Mouse (Mus musculus) megakaryocyte, adult 5-6 weeks (primary cell): Measurements from ENCODE around the gene Irak1bp1. TPM values are rescaled to one million over a fixed set of nuclear protein-coding genes. Genes with fewer than 3 reads are reported as not detected.

ENCODE experiments used
- ATAC-seq: 2 replicates; pipeline ENCODE4 v1.8.0; 2016; ENCODE audit warnings: mild to moderate bottlenecking, inconsistent platforms; ENCODE audit not compliant: poor library complexity, severe bottlenecking
- total RNA-seq, 2 experiments: library from RNA; stranded (forward) in 1 of 2; stranded (reverse) in 1 of 2; fragments of 153-499, 151-499 nt in 1 of 2; fragments of 221-1000, 200-1000 nt in 1 of 2; gene quantifications; 2 replicates each; pipeline versions ENCODE4 v1.2.3 to v1.2.4; 2015 to 2017

Gene Irak1bp1
- not detected in 2 replicates for total RNA-seq (2015)
- 0.18 TPM in 1 of 2 replicates, not detected in the other for total RNA-seq (2017)

DNA sequence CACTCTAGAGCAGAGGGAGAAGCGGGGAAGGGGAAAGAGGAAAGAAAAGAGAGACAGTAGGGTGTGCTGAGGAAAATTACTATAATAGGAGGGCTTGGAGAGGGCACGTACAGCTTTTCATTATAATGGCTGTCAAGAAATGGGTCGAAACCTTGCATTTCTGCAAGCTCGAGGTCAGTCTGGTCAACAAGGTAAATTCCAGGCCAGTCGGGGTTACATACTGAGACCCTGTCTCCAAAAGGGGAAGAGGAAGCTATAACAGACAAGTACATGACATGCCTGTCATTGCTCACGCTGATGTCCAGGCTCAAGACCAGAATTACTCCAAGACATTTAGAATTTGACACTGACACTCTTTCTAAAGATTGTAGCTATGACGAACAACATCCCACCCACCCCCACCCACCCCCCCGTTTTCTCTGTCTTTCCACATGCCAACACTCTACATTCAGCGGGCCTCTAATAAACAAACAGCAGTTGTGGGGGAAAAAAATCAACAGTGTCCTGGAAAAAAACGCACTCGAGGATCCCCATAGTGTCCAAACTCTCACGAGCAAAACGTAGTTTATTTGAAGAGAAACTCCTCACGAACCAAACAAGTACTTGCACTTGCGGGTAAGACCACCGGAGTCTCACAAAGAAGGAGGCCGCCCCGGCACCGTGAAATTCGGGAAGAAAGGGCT lies at the start of gene Irak1bp1:
Gene Irak1bp1 (plus strand): TSS at position 534 of the 683 bp plus-strand sequence.
- 0 out of 2 replicates have a peak, but pooled peaks have one; percentile 34 for ATAC-seq

GRCm38 (mm10) chr9:82788375-82788774 lies 41.0 kb upstream of the Irak1bp1 start:
- no peak for ATAC-seq

DNA sequence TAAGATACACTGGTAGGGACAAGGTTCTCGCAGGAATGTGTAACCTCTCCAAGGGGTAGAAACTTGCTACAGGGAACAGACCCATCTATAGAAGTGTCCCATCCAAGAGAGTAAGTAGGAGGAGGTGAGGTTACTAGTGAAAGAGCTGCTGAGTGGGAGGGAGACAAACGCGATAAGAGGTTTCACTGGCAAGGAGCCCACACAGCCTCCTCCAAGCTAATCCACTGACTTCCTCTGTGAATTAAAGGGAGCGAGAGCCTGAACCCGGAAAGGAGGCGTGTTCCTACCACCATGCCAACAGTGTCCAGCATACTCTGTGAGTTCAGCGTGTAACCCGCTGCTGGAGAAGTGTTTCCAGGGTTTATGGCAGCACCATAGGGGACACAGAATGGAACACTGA lies 29.0 kb upstream of the Irak1bp1 start:
- ATAC-seq, result no peak

DNA sequence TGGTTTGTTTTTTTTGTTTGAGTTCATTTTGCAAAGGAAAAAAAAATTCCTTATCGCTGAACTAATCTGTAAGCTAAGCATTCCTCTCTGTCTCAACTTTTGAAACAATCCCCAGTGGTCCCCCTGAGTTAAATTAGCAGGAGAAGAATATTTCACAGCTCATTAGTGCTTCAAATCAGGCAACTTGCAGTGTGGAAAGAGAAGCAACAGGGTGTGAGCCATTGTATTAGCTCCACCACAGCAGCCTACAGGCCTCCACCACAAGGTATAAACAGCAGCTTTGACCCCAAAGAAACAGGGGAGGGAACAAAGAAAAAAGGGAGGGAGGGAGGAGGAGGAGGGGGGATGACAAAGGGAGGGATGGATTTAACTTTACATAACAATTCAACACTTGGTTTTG lies 22.2 kb upstream of the Irak1bp1 start:
- ATAC-seq, result no peak

DNA sequence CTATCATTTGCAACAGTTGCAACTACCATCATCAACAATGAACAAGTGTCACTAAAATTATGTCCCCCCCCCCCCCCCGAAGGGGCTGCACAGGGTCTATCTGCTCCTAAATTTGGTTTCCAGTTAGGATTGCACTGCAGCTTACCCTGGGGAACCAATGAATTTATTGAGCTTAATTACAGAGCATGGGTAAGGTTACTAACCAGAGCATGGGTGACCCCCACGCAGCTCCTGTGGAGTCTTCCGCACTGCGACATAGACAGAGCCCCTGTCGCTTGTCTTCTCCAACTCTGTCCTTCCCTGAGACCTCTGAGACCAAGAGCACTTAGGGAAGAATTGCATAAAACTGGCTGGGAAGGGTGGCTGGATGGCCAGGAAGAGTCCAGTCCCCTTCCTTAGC lies 21.7 kb upstream of the Irak1bp1 start:
- ATAC-seq, result no peak

- no peak for ATAC-seq
Measured at GRCm38 (mm10) chr9:82812172-82812963, 17.0 kb upstream of the Irak1bp1 start.

- no peak for ATAC-seq
Measured at GRCm38 (mm10) chr9:82814536-82814935, 14.8 kb upstream of the Irak1bp1 start.

DNA sequence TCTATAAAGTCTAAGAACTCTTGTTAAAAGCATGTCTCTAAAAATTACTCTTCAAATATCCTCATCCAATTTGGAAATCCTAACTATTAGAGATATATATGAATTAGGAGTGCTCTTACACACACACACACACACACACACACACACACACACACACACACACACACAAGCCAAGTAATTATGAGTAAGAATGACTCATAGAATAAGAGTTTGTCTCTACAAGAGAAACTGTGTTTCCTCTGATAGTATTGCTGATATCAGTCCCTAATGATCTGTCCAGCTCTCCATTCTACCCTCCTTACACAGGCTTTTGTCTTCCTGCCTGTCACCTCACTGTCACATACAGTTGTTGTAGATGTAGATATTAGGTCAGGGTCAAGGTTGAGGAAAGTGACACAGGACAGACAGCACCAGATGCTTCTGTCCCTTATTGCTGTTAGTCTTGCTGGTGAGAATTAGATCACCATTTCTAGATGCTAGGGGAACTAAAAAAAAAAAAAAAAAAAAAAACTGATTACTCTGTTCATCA lies 14.0 kb upstream of the Irak1bp1 start:
- no peak for ATAC-seq

GRCm38 (mm10) chr9:82826426-82826825 lies 2.9 kb upstream of the Irak1bp1 start:
- no peak for ATAC-seq

DNA sequence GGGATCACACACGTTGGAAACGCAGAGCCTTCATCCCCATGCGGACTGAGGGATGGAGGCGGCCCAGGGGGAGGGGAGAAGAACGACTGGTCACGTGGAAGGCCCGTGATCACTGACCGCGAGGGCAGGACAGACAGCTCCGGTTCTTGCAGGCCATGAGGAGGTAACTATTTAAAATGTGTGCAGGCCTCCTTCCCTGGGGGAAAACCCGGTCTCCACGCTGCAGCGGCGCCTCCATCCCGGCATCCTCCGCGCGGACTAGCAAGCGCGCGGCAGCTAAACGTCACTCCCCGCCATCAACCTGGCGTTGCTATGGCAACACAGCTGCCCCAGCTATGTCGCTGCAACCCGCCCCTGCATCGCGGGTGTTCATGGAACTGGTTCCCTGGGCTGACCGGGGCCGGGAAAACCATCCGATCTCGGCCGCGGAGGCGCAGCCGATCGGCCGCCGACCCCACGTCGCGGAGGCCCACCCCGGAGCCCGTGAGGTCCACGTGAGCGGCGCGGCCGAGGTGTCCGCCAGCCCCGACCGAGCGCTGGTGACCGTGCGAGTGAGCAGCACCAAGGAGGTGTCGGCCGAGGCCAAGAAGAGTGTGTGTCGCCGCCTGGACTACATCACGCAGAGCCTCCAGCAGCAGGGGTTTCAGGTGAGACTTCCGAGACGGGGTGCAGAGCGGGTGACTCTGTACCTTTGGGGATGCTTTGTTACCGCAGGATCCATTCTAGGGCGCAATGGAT lies 522 bp downstream of the Irak1bp1 start:
- ATAC-seq, result peak; percentile 96

DNA sequence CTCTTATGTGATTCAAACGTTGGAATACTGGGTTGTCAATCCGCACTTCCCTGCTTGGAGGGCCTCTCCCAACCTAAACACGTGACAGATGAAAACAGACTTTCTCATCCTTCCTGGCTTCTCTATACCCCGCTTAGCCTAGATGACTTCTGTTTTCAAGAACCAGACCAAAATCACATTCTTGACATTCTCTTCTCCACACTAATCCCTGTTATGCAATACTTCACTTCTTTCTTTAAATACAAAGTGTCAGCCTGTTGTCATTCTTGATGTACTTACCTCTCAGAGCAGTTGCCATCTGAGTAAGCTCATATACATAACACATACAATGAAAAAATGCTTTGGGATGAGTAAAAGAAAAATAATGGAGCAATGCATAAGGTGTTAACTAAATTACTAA lies 2.6 kb downstream of the Irak1bp1 start:
- ATAC-seq, result no peak

GRCm38 (mm10) chr9:82835921-82836320 lies 6.6 kb downstream of the Irak1bp1 start:
- ATAC-seq, result no peak

- ATAC-seq, result no peak
Measured at GRCm38 (mm10) chr9:82842671-82843070, 13.3 kb downstream of the Irak1bp1 start.

- no peak for ATAC-seq
Measured at GRCm38 (mm10) chr9:82854040-82854439, 24.7 kb downstream of the Irak1bp1 start.

- no peak for ATAC-seq
Measured at GRCm38 (mm10) chr9:82854973-82855614, 25.8 kb downstream of the Irak1bp1 start.

GRCm38 (mm10) chr9:82856241-82856640 lies 26.9 kb downstream of the Irak1bp1 start:
- no peak for ATAC-seq

- no peak for ATAC-seq
Measured at GRCm38 (mm10) chr9:82860805-82861204, 31.5 kb downstream of the Irak1bp1 start.

DNA sequence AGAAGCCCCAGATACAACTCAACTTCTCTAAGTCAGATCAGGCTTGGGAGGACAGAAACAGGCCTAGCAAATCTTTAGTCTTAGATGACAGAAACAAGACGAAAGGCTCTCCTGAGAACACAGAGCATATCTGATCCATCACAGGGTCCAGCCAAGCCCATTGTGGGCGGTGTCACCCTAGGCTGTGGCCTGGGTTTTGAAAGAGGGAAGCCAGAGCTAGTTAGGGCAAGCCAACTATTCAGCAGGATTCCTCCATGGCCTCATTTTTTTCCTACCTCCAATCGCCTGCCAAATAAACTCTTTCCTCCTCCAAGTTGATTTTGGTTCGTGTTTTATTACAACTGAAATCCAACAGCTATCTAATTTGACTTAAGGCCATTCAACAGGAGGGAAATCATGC lies 32.0 kb downstream of the Irak1bp1 start:
- ATAC-seq, result no peak

- no peak for ATAC-seq
Measured at GRCm38 (mm10) chr9:82861775-82862430, 32.6 kb downstream of the Irak1bp1 start.

DNA sequence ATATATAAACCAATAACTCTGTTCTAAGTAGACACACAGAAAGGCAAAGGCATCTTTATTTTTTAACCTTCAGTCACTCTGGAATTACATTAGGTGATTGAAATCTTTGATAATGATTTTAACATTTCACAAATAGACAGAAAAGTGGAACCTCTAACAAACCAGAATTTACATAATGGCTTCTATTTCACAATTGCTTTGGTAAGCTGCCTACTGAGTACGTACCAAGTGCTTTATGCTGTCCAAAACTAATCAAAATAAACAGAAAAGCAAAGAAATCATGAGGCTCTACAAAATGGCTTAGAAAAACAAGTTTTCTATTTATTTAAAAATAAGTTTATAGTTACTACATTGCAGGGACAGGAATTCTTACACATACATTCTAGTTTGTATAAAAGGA lies 36.8 kb downstream of the Irak1bp1 start:
- no peak for ATAC-seq
